Mouse (Mus musculus): ENCODE measurements around the gene Bptf. TPM values are rescaled to one million over a fixed set of nuclear protein-coding genes. Genes with fewer than 3 reads are reported as not detected.
"Not testable (repeated sequence)": the region's sequence is repeated elsewhere in the genome, so short reads cannot be mapped to it uniquely, and the experiment has no call there.

Bptf gene
- polyA plus RNA-seq (2012; rRNA removed) = 43.3 and 77.1 TPM in 2 replicates

GRCm38 (mm10) chr11:107131749-107132421 lies at the start of gene Bptf:
Gene Bptf (minus strand): TSS chr11:107132127.
- TF ChIP-seq POLR2A (IDR thresholded peaks at IDR 0.05; ENCODE audit: borderline replicate concordance, extremely low read depth, insufficient read depth, insufficient read length, poor library complexity, severe bottlenecking) = peak; percentile 84; the same call in 1 of the 2 replicates
- peak; percentile 84 for TF ChIP-seq CTCF (IDR thresholded peaks at IDR 0.05; ENCODE audit: borderline replicate concordance, extremely low read depth, insufficient read depth, insufficient read length)
- peak; percentile 95 for DNase-seq (ENCODE audit: low read depth)

GRCm38 (mm10) chr11:107161215-107161614 lies 29.3 kb upstream of the Bptf start:
- no peak for DNase-seq (ENCODE audit: low read depth)
- no peak for TF ChIP-seq POLR2A (IDR thresholded peaks at IDR 0.05; ENCODE audit: borderline replicate concordance, extremely low read depth, insufficient read depth, insufficient read length, poor library complexity, severe bottlenecking)
- TF ChIP-seq CTCF (IDR thresholded peaks at IDR 0.05; ENCODE audit: borderline replicate concordance, extremely low read depth, insufficient read depth, insufficient read length) = no peak

GRCm38 (mm10) chr11:107159034-107159433 lies 27.1 kb upstream of the Bptf start:
- TF ChIP-seq CTCF (IDR thresholded peaks at IDR 0.05; ENCODE audit: borderline replicate concordance, extremely low read depth, insufficient read depth, insufficient read length) = peak; percentile 49; the same call in 1 of the 2 replicates
- no peak for TF ChIP-seq POLR2A (IDR thresholded peaks at IDR 0.05; ENCODE audit: borderline replicate concordance, extremely low read depth, insufficient read depth, insufficient read length, poor library complexity, severe bottlenecking)
- DNase-seq (ENCODE audit: low read depth) = peak; percentile 13

GRCm38 (mm10) chr11:107156977-107157642 lies 25.2 kb upstream of the Bptf start:
- DNase-seq (ENCODE audit: low read depth) = no peak
- TF ChIP-seq POLR2A (IDR thresholded peaks at IDR 0.05; ENCODE audit: borderline replicate concordance, extremely low read depth, insufficient read depth, insufficient read length, poor library complexity, severe bottlenecking) = no peak
- no peak for TF ChIP-seq CTCF (IDR thresholded peaks at IDR 0.05; ENCODE audit: borderline replicate concordance, extremely low read depth, insufficient read depth, insufficient read length)

- TF ChIP-seq CTCF (IDR thresholded peaks at IDR 0.05; ENCODE audit: borderline replicate concordance, extremely low read depth, insufficient read depth, insufficient read length) = no peak
- TF ChIP-seq POLR2A (IDR thresholded peaks at IDR 0.05; ENCODE audit: borderline replicate concordance, extremely low read depth, insufficient read depth, insufficient read length, poor library complexity, severe bottlenecking) = no peak
- peak; percentile 24 for DNase-seq (ENCODE audit: low read depth)
Measured at GRCm38 (mm10) chr11:107155292-107155691, 23.4 kb upstream of the Bptf start.

- no peak for DNase-seq (ENCODE audit: low read depth)
- no peak for TF ChIP-seq POLR2A (IDR thresholded peaks at IDR 0.05; ENCODE audit: borderline replicate concordance, extremely low read depth, insufficient read depth, insufficient read length, poor library complexity, severe bottlenecking)
- TF ChIP-seq CTCF (IDR thresholded peaks at IDR 0.05; ENCODE audit: borderline replicate concordance, extremely low read depth, insufficient read depth, insufficient read length) = no peak
Measured at GRCm38 (mm10) chr11:107154431-107154830, 22.5 kb upstream of the Bptf start.

GRCm38 (mm10) chr11:107153645-107154044 lies 21.7 kb upstream of the Bptf start:
- no peak for DNase-seq (ENCODE audit: low read depth)
- no peak for TF ChIP-seq POLR2A (IDR thresholded peaks at IDR 0.05; ENCODE audit: borderline replicate concordance, extremely low read depth, insufficient read depth, insufficient read length, poor library complexity, severe bottlenecking)
- no peak for TF ChIP-seq CTCF (IDR thresholded peaks at IDR 0.05; ENCODE audit: borderline replicate concordance, extremely low read depth, insufficient read depth, insufficient read length)

- no peak for DNase-seq (ENCODE audit: low read depth)
Measured at GRCm38 (mm10) chr11:107151809-107152208, 19.9 kb upstream of the Bptf start.

GRCm38 (mm10) chr11:107143956-107144355 lies 12.0 kb upstream of the Bptf start:
- DNase-seq (ENCODE audit: low read depth) = not testable (repeated sequence)

More at GRCm38 (mm10) chr11:107151809-107152208, 19.9 kb upstream of the Bptf start:
- peak; percentile 42; the same call in 1 of the 2 replicates for TF ChIP-seq CTCF (IDR thresholded peaks at IDR 0.05; ENCODE audit: borderline replicate concordance, extremely low read depth, insufficient read depth, insufficient read length)
- no peak for TF ChIP-seq POLR2A (IDR thresholded peaks at IDR 0.05; ENCODE audit: borderline replicate concordance, extremely low read depth, insufficient read depth, insufficient read length, poor library complexity, severe bottlenecking)

- DNase-seq (ENCODE audit: low read depth) = no peak
- TF ChIP-seq POLR2A (IDR thresholded peaks at IDR 0.05; ENCODE audit: borderline replicate concordance, extremely low read depth, insufficient read depth, insufficient read length, poor library complexity, severe bottlenecking) (no peak), CTCF (IDR thresholded peaks at IDR 0.05; ENCODE audit: borderline replicate concordance, extremely low read depth, insufficient read depth, insufficient read length) (no peak)
Measured at GRCm38 (mm10) chr11:107142382-107142781, 10.5 kb upstream of the Bptf start.

- TF ChIP-seq POLR2A (IDR thresholded peaks at IDR 0.05; ENCODE audit: borderline replicate concordance, extremely low read depth, insufficient read depth, insufficient read length, poor library complexity, severe bottlenecking) (no peak), CTCF (IDR thresholded peaks at IDR 0.05; ENCODE audit: borderline replicate concordance, extremely low read depth, insufficient read depth, insufficient read length) (no peak)
- DNase-seq (ENCODE audit: low read depth) = no peak
Measured at GRCm38 (mm10) chr11:107140756-107141155, 8.8 kb upstream of the Bptf start.

- no peak for TF ChIP-seq CTCF (IDR thresholded peaks at IDR 0.05; ENCODE audit: borderline replicate concordance, extremely low read depth, insufficient read depth, insufficient read length)
- no peak for TF ChIP-seq POLR2A (IDR thresholded peaks at IDR 0.05; ENCODE audit: borderline replicate concordance, extremely low read depth, insufficient read depth, insufficient read length, poor library complexity, severe bottlenecking)
- DNase-seq (ENCODE audit: low read depth) = no peak
Measured at GRCm38 (mm10) chr11:107138633-107139032, 6.7 kb upstream of the Bptf start.

Data from brain, embryonic 14.5 days (tissue).